Mouse (Mus musculus): ENCODE measurements around the gene Filip1.
A peak's percentile ranks its signal among the peaks of the same experiment; 100 is the strongest.

- TF ChIP-seq CTCF (IDR thresholded peaks at IDR 0.05; ENCODE audit: control insufficient read depth, insufficient read depth, low read length) (no peak), POLR2A (IDR thresholded peaks at IDR 0.05; ENCODE audit: borderline replicate concordance, control insufficient read depth, low read depth, low read length) (peak; percentile 63; the same call in 1 of the 2 replicates)
These were observed 219.5 kb downstream of the Filip1 start, which contains the start of gene Tmem30a for GRCm38 (mm10) chr9:79792841-79793835.

Data from bone marrow, adult 2 months (tissue).